Mouse (Mus musculus) lung, embryonic 14.5 days (tissue): ENCODE results near the gene Abca15. TPM values are rescaled to one million over a fixed set of nuclear protein-coding genes. Genes with fewer than 3 reads are reported as not detected.

Experiments
- ATAC-seq: fragments of 200-750 bp; cut with Nextera tagmentation; 2 replicates; pipeline ENCODE4 v1.8.0; 2017; ENCODE audit warnings: mild to moderate bottlenecking, moderate TSS enrichment, moderate library complexity; ENCODE audit not compliant: insufficient read depth
- DNase-seq: peaks from one replicate; pipeline ENCODE4 v3.0.0-alpha.2; 2015
- H3K27ac ChIP-seq: fragments of 300-500 bp; sonication (generic); 2 replicates; pipeline ENCODE4 v1.5.1; 2014; ENCODE audit warnings: low read depth, mild to moderate bottlenecking, moderate library complexity
- H3K27me3 ChIP-seq: fragments of 300-500 bp; sonication (generic); 2 replicates; pipeline ENCODE4 v1.6.1; 2014; ENCODE audit warnings: low read length, control low read depth; ENCODE audit not compliant: insufficient read depth
- H3K36me3 ChIP-seq: fragments of 300-500 bp; sonication (generic); 2 replicates; pipeline ENCODE4 v1.6.1; 2014; ENCODE audit warnings: control low read depth; ENCODE audit not compliant: insufficient read depth
- H3K4me1 ChIP-seq: fragments of 300-500 bp; sonication (generic); 2 replicates; pipeline ENCODE4 v1.6.1; 2014; ENCODE audit warnings: antibody characterized with exemption, control low read depth; ENCODE audit not compliant: insufficient read depth
- H3K4me2 ChIP-seq: fragments of 300-500 bp; sonication (generic); 2 replicates; pipeline ENCODE4 v1.6.1; 2014; ENCODE audit warnings: mild to moderate bottlenecking
- H3K4me3 ChIP-seq: fragments of 300-500 bp; sonication (generic); 2 replicates; pipeline ENCODE4 v1.5.1; 2014; ENCODE audit warnings: low read depth, low read length
- H3K9ac ChIP-seq: fragments of 300-500 bp; sonication (generic); 2 replicates; pipeline ENCODE4 v1.6.1; 2014
- H3K9me3 ChIP-seq: fragments of 300-500 bp; sonication (generic); 2 replicates; pipeline ENCODE4 v1.6.1; 2016; ENCODE audit warnings: low read depth, low read length, control low read depth
- CTCF ChIP-seq: IDR thresholded peaks from 2 replicates; pipeline ENCODE4 v1.5.1; 2016; ENCODE audit warnings: antibody characterized with exemption, low read depth
- WGBS: fragments of 180-500 bp; shearing (Covaris S2); extraction: QIAGEN DNeasy Blood & Tissue Kit; methylation state at CpG from one replicate; pipeline ENCODE4 v1.1.7; 2014; 5-methylcytosine and 5-hydroxymethylcytosine counted together
- polyA plus RNA-seq: library from polyadenylated mRNA; unstranded; fragments of >200 nt; fragmentation: Nextera tagmentation; extraction: Ambion mirVana; gene quantifications from 2 replicates; pipeline ENCODE4 v1.2.1, GENCODE M21; 2014

Abca15 gene
- polyA plus RNA-seq, 1 experiment from 2014 or later, result not detected

DNA sequence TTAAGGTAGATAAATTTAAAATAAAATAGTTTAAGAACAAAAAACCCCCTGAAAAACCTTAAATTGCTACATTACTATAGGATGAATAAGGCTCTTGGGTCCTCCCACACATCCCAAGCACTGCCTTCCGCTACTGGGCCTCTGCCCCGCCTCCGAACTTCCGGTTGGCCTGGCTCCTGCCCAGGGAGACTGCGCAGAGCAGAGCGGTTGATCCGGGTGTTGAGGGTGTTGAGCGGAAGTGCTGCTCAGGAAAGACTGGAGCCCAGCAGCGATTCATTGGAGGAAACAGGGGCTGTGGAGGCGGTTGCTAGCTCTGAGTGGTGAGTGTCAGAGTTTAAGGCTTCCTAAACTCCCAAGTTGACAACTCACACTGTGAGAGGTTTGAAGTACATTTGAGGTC is 81.0 kb downstream of the Abca15 start, which contains the start of gene Abca16:
TSS of gene Abca16 (plus strand) at position 201 of the 400 bp plus-strand sequence.
- no peaks in the 10 kb centered on the region for H3K27me3 ChIP-seq

DNA sequence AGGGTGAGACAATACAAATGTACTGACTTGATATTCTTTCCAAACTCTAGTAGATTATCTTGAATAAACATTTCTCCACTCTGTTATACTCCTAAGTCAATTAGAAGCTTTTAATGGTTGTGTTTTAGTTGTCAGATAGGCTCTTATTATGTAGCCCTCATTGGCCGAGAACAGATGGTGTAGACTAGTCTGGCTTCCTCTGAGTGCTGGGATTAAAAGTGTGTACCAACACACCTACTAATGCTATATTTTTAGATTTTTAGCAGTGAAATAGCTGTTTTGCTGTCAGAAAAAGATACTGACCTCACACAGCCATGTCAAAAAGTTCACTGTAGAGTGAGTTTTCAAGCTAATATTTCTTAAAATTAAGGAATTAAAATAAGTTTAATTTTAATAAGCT is 83.9 kb downstream of the Abca15 start:
- ATAC-seq, result no peak
- Histone ChIP-seq H3K4me2 (no peak overlapping the region), H3K4me1 (no peaks in the 10 kb centered on the region), H3K36me3 (no peaks in the 10 kb centered on the region), H3K4me3 (no peak overlapping the region), H3K9me3 (no peaks in the 10 kb centered on the region), H3K9ac (no peak overlapping the region), H3K27me3 (no peaks in the 10 kb centered on the region), H3K27ac (no peak overlapping the region)
- no peak for DNase-seq
- no peak for TF ChIP-seq CTCF
- 72% methylated on average over 1 of the region's 1 CpGs for WGBS

More for the DNA sequence above, 81.0 kb downstream of the Abca15 start, which contains the start of gene Abca16:
- Histone ChIP-seq H3K4me1 (no peaks in the 10 kb centered on the region), H3K27ac (no peak within 1 kb of the TSS), H3K9ac (no peak within 1 kb of the TSS), H3K36me3 (no peaks in the 10 kb centered on the region), H3K4me3 (no peak within 1 kb of the TSS), H3K4me2 (no peak within 1 kb of the TSS), H3K9me3 (no peaks in the 10 kb centered on the region)
- peak; percentile 1 for DNase-seq
- TF ChIP-seq CTCF, result no peak
- WGBS, result 69% methylated on average over 10 of the region's 10 CpGs
- no peak for ATAC-seq

DNA sequence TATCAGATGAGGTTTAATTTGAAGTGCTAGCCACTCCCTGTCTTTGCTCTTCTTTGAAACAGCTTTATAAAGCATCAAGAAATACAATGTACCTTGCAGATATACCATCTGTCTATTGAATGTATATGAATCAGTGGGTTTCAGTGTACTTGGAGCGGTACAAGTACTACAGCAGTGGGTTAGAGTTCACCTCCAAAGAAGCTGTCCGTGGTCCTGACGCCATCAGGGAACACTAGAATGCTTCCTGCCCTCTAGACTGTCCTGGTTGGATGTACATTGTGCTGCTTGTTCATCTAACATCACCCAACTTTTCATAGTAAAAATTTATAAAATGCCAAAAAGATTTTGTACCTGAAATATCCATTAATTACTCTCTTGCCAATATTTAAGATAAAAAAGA is 98.2 kb downstream of the Abca15 start:
- H3K4me3 ChIP-seq, result no peak overlapping the region
- no peaks in the 10 kb centered on the region for H3K27me3 ChIP-seq
- TF ChIP-seq CTCF, result no peak
- no peaks in the 10 kb centered on the region for H3K9me3 ChIP-seq
- H3K27ac ChIP-seq, result no peak overlapping the region
- ATAC-seq, result 0 out of 2 replicates have a peak, but pooled peaks have one; percentile 56
- H3K4me2 ChIP-seq, result no peak overlapping the region
- no peak overlapping the region for H3K9ac ChIP-seq
- H3K4me1 ChIP-seq, result no peaks in the 10 kb centered on the region
- WGBS, result 19% methylated on average over 3 of the region's 3 CpGs
- DNase-seq, result peak; percentile 74
- no peaks in the 10 kb centered on the region for H3K36me3 ChIP-seq

DNA sequence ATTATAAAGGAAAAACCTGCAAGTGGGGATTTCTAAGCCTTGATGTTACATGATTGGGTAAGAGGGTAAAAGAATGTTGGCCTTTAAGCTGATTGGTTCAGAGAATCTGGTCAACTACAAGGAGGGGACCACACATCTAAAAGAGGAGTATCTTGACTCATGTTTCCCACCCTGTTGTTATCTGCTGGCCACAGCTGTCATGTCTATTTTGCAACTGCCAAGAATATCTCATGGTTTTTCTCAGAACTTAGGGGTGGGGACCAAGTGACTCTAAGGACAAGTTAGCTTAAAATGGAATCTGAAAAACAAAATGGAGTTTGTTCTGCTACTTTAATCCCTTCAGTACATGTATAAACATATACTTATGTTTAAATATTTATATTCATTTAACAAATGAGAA is 103.0 kb downstream of the Abca15 start:
- no peak for TF ChIP-seq CTCF
- DNase-seq, result no peak
- Histone ChIP-seq H3K9ac (no peak overlapping the region), H3K36me3 (no peaks in the 10 kb centered on the region), H3K4me2 (no peak overlapping the region), H3K4me3 (no peak overlapping the region), H3K27me3 (no peaks in the 10 kb centered on the region), H3K4me1 (no peaks in the 10 kb centered on the region), H3K27ac (no peak overlapping the region), H3K9me3 (no peaks in the 10 kb centered on the region)
- no peak for ATAC-seq

Other genes starting within 250 kb of the Abca15 start
- gene Dnah3, start 233.4 kb upstream of the Abca15 start, polyA plus RNA-seq, result 0.05 TPM in 1 of 2 replicates, not detected in the other
- gene Tmem159, start 226.3 kb upstream of the Abca15 start, polyA plus RNA-seq, result 33.5 and 36.1 TPM in 2 replicates
- gene Zp2, start 183.4 kb upstream of the Abca15 start, polyA plus RNA-seq, result not detected in 2 replicates
- gene Anks4b, start 154.8 kb upstream of the Abca15 start, polyA plus RNA-seq, result not detected in 2 replicates
- gene Crym, start 126.6 kb upstream of the Abca15 start, polyA plus RNA-seq, result 3.4 and 4.4 TPM in 2 replicates
- 0.20 TPM in 1 of 2 replicates, not detected in the other for gene Abca14, start 124.7 kb upstream of the Abca15 start, polyA plus RNA-seq
- not detected in 2 replicates for gene Abca16, start 81.0 kb downstream of the Abca15 start, polyA plus RNA-seq